ENCODE assay signal across 8 mouse cellular contexts in the genomic region with DNA sequence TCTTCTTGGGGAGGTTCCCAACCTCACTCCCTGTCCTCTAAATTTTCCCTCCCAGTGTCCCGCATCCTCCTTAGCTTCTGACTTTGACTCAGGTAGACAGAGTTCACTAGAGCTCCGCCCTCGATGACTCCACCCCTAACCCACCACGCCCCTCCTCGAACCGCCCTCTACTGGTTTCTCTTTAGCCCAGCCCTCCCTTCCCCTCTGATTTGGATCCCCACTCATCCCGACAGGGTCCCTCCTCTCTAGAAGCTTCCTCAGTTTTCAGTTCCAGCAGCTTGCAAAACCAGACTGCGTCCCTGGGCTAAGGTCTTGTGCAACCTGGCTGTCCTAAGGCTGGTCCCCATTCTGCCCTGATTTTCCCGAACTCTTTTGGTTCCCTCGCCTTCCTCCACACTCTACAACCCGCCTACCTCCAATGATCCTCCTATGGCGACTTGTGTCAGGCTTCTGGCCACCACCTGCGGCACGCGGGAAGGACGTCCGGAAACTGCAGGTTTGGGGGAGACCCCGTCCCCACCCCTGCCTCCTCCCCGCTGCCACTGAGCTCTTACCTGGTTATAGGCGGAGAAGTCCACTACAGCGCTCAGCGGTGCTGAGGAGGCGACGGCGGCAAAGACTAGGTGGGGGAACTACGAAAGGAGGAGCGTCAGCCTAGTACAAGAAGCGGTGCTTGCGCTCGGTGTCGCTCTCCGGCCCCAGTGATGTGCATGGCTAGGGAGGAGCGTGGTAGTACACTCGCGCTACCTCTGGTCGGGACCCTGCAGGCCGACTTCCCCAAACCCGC. TPM values are rescaled to one million over a fixed set of nuclear protein-coding genes. Genes with fewer than 3 reads are reported as not detected.
A peak's percentile ranks its signal among the peaks of the same experiment; 100 is the strongest.
DNase-seq lines count a peak whose midpoint lies in the region; ATAC-seq lines count a peak whose summit lies in the region.

No protein-coding gene starts in this region.

- WGBS in heart, embryonic 14.5 days = under 1% methylated on average over 38 of the region's 38 CpGs
- WGBS in limb, embryonic 10.5 days = under 1% methylated on average over 38 of the region's 38 CpGs
- under 1% methylated on average over 38 of the region's 38 CpGs for WGBS in stomach, embryonic 14.5 days

- no peaks in the 10 kb centered on the region for H3K4me1 ChIP-seq in brown adipose tissue, adult 24 weeks (ENCODE audit: control insufficient read depth, insufficient read depth, insufficient read length, low read length)
- peaks cover 2 to 15% of the 10 kb centered on the region in 2 experiments; a peak in 2 of 4 replicates for H3K4me1 ChIP-seq in heart, embryonic 14.5 days (ENCODE audit: control insufficient read depth in 2 of 2, insufficient read depth in 2 of 2, low read length in 2 of 2)
- peaks cover 25% of the 10 kb centered on the region for H3K4me1 ChIP-seq in limb, embryonic 10.5 days
- peaks cover 4% of the 10 kb centered on the region; the same call in 1 of the 2 replicates for H3K4me1 ChIP-seq in stomach, embryonic 14.5 days (ENCODE audit: control insufficient read depth, insufficient read depth, low read length)

- peak overlapping the region; percentile 58 for H3K4me3 ChIP-seq in brown adipose tissue, adult 24 weeks (ENCODE audit: insufficient read depth, low read depth, low read length)
- H3K4me3 ChIP-seq in heart, embryonic 14.5 days (ENCODE audit: control insufficient read depth in 1 of 2, insufficient read depth in 1 of 2, low read depth in 1 of 2, low read length in 2 of 2) = peak overlapping the region; percentile 54 to 64
- H3K4me3 ChIP-seq in limb, embryonic 10.5 days = peak overlapping the region; percentile 65
- H3K4me3 ChIP-seq in stomach, embryonic 14.5 days (ENCODE audit: low read depth, low read length) = peak overlapping the region; percentile 45

- peaks cover 94% of the 10 kb centered on the region for H3K27me3 ChIP-seq in heart, embryonic 14.5 days (ENCODE audit: control insufficient read depth, insufficient read depth, low read length)
- H3K27me3 ChIP-seq in limb, embryonic 10.5 days (ENCODE audit: low read depth, poor library complexity, severe bottlenecking) = peaks cover 100% of the 10 kb centered on the region
- peaks cover 59% of the 10 kb centered on the region for H3K27me3 ChIP-seq in stomach, embryonic 14.5 days (ENCODE audit: control insufficient read depth, insufficient read depth, low read length)

- peak; percentile 38 to 88 for DNase-seq in adrenal gland, adult (ENCODE audit: inconsistent age in 2 of 2, low spot score in 1 of 2)
- DNase-seq in adrenal gland, postnatal 4 days (ENCODE audit: low spot score in 2 of 2) = no peak
- DNase-seq in limb, embryonic 10.5 days (ENCODE audit: low spot score) = peak; percentile 83
- DNase-seq in mesoderm, embryonic 11.5 days (ENCODE audit: low read depth, low spot score) = peak; percentile 61
- no peak for DNase-seq in adipocyte (ENCODE audit: low spot score)

- no peak overlapping the region for H3K27ac ChIP-seq in brown adipose tissue, adult 24 weeks (replicated peaks; ENCODE audit: low read depth, low read length)
- no peak overlapping the region for H3K27ac ChIP-seq in heart, embryonic 14.5 days (replicated peaks in 1 of 2; ENCODE audit: control insufficient read depth in 1 of 2, insufficient read depth in 1 of 2, low read depth in 2 of 2, low read length in 2 of 2)
- no peak overlapping the region for H3K27ac ChIP-seq in limb, embryonic 10.5 days
- no peak overlapping the region for H3K27ac ChIP-seq in stomach, embryonic 14.5 days (ENCODE audit: low read length)

- peak overlapping the region; percentile 48 for H3K9ac ChIP-seq in heart, embryonic 14.5 days (ENCODE audit: low read length)
- H3K9ac ChIP-seq in stomach, embryonic 14.5 days (replicated peaks; ENCODE audit: low read depth, low read length) = no peak overlapping the region

- H3K36me3 ChIP-seq in heart, embryonic 14.5 days (ENCODE audit: control insufficient read depth, insufficient read depth, low read length) = no peaks in the 10 kb centered on the region
- H3K36me3 ChIP-seq in limb, embryonic 10.5 days = no peaks in the 10 kb centered on the region
- H3K36me3 ChIP-seq in stomach, embryonic 14.5 days (ENCODE audit: control insufficient read depth, insufficient read depth, low read length) = no peaks in the 10 kb centered on the region

- H3K4me2 ChIP-seq in heart, embryonic 14.5 days (ENCODE audit: low read length) = peak overlapping the region; percentile 96
- H3K4me2 ChIP-seq in stomach, embryonic 14.5 days (replicated peaks; ENCODE audit: low read depth, low read length) = peak overlapping the region; percentile 87

- no peaks in the 10 kb centered on the region for H3K9me3 ChIP-seq in heart, embryonic 14.5 days (ENCODE audit: control insufficient read depth, low read length)
- no peaks in the 10 kb centered on the region for H3K9me3 ChIP-seq in limb, embryonic 10.5 days (replicated peaks)
- H3K9me3 ChIP-seq in stomach, embryonic 14.5 days (ENCODE audit: control insufficient read depth, low read depth, low read length) = no peaks in the 10 kb centered on the region

- ATAC-seq in heart, embryonic 14.5 days (ENCODE audit: insufficient number of reproducible peaks, insufficient read depth, low FRiP score, low read depth) = peak; percentile 54; the same call in 1 of the 2 replicates
- ATAC-seq in stomach, embryonic 14.5 days (ENCODE audit: insufficient number of reproducible peaks, insufficient read depth, low FRiP score, low read depth) = peak; percentile 87

RNA-seq across cellular contexts. Expression of a gene that starts 3.0 kb away (rescaled TPM):
- total RNA-seq in adrenal gland, postnatal 4 days (2021) = not detected
- polyA plus RNA-seq in brown adipose tissue, adult 24 weeks (2012; ENCODE audit: insufficient read depth, insufficient read length, missing spikeins) = not detected in 2 replicates
- 0.88 TPM in 1 of 2 replicates, not detected in the other for polyA plus RNA-seq in heart, embryonic 14.5 days (2014; fragmentation: Nextera tagmentation; extraction: Ambion mirVana)
- 0.20 TPM in 1 of 2 replicates, not detected in the other for polyA plus RNA-seq in limb, embryonic 10.5 days (2016; fragmentation: Nextera tagmentation; extraction: Ambion mirVana)
- 0.15 and 0.75 TPM in 2 replicates for polyA plus RNA-seq in stomach, embryonic 14.5 days (2014; fragmentation: Nextera tagmentation; extraction: Ambion mirVana)

RNA-seq across cellular contexts. Expression of a gene that starts 25.5 kb away (rescaled TPM):
- not detected for total RNA-seq in adrenal gland, postnatal 4 days (2021)
- polyA plus RNA-seq in brown adipose tissue, adult 24 weeks (2012; ENCODE audit: insufficient read depth, insufficient read length, missing spikeins) = not detected in 2 replicates
- polyA plus RNA-seq in heart, embryonic 14.5 days (2014; fragmentation: Nextera tagmentation; extraction: Ambion mirVana) = not detected in 2 replicates
- polyA plus RNA-seq in limb, embryonic 10.5 days (2016; fragmentation: Nextera tagmentation; extraction: Ambion mirVana) = 0.14 and 0.28 TPM in 2 replicates
- polyA plus RNA-seq in stomach, embryonic 14.5 days (2014; fragmentation: Nextera tagmentation; extraction: Ambion mirVana) = not detected in 2 replicates

RNA-seq across cellular contexts. Expression of a gene that starts 28.8 kb away (rescaled TPM):
- 100 to 1,000 TPM; 349 to 449 TPM for total RNA-seq in adrenal gland, postnatal 4 days (2021)
- not detected in 2 replicates for polyA plus RNA-seq in brown adipose tissue, adult 24 weeks (2012; ENCODE audit: insufficient read depth, insufficient read length, missing spikeins)
- polyA plus RNA-seq in heart, embryonic 14.5 days (2014; fragmentation: Nextera tagmentation; extraction: Ambion mirVana) = 2.9 and 6.8 TPM in 2 replicates
- polyA plus RNA-seq in limb, embryonic 10.5 days (2016; fragmentation: Nextera tagmentation; extraction: Ambion mirVana) = 7.3 and 8.5 TPM in 2 replicates
- polyA plus RNA-seq in stomach, embryonic 14.5 days (2014; fragmentation: Nextera tagmentation; extraction: Ambion mirVana) = 10.3 and 12.7 TPM in 2 replicates

RNA-seq across cellular contexts. Expression of a gene that starts 29.1 kb away (rescaled TPM):
- 100 to 1,000 TPM; 500 to 615 TPM for total RNA-seq in adrenal gland, postnatal 4 days (2021)
- polyA plus RNA-seq in brown adipose tissue, adult 24 weeks (2012; ENCODE audit: insufficient read depth, insufficient read length, missing spikeins) = not detected in 2 replicates
- polyA plus RNA-seq in heart, embryonic 14.5 days (2014; fragmentation: Nextera tagmentation; extraction: Ambion mirVana) = 1.9 and 2.3 TPM in 2 replicates
- 10.3 and 11.8 TPM in 2 replicates for polyA plus RNA-seq in limb, embryonic 10.5 days (2016; fragmentation: Nextera tagmentation; extraction: Ambion mirVana)
- polyA plus RNA-seq in stomach, embryonic 14.5 days (2014; fragmentation: Nextera tagmentation; extraction: Ambion mirVana) = 7.0 and 7.5 TPM in 2 replicates

RNA-seq across cellular contexts. Expression of a gene that starts 34.6 kb away (rescaled TPM):
- total RNA-seq in adrenal gland, postnatal 4 days (2021) = 100 to 1,000 TPM; 221 to 240 TPM
- 1.9 and 6.6 TPM in 2 replicates for polyA plus RNA-seq in brown adipose tissue, adult 24 weeks (2012; ENCODE audit: insufficient read depth, insufficient read length, missing spikeins)
- 8.1 and 9.3 TPM in 2 replicates for polyA plus RNA-seq in heart, embryonic 14.5 days (2014; fragmentation: Nextera tagmentation; extraction: Ambion mirVana)
- 27.4 and 36.3 TPM in 2 replicates for polyA plus RNA-seq in limb, embryonic 10.5 days (2016; fragmentation: Nextera tagmentation; extraction: Ambion mirVana)
- 19.1 and 22.4 TPM in 2 replicates for polyA plus RNA-seq in stomach, embryonic 14.5 days (2014; fragmentation: Nextera tagmentation; extraction: Ambion mirVana)

Comparison
In these comparisons a context has a peak if more than half of its experiments do, and no peak if none do; other contexts are left out.
1. DNase-seq: peak in adrenal gland, adult (2 of 2), limb, embryonic 10.5 days (single experiment) and mesoderm, embryonic 11.5 days (single experiment); none in adrenal gland, postnatal 4 days (0 of 2) and adipocyte (single experiment).
2. Peak in every context shown above with its lines, with median percentiles within 50 percentile points of each other: H3K4me3 ChIP-seq.